Mouse (Mus musculus): ENCODE measurements around the gene Ruvbl2.
"Not testable (repeated sequence)": the region's sequence is repeated elsewhere in the genome, so short reads cannot be mapped to it uniquely, and the experiment has no call there.

Ruvbl2 gene

DNA sequence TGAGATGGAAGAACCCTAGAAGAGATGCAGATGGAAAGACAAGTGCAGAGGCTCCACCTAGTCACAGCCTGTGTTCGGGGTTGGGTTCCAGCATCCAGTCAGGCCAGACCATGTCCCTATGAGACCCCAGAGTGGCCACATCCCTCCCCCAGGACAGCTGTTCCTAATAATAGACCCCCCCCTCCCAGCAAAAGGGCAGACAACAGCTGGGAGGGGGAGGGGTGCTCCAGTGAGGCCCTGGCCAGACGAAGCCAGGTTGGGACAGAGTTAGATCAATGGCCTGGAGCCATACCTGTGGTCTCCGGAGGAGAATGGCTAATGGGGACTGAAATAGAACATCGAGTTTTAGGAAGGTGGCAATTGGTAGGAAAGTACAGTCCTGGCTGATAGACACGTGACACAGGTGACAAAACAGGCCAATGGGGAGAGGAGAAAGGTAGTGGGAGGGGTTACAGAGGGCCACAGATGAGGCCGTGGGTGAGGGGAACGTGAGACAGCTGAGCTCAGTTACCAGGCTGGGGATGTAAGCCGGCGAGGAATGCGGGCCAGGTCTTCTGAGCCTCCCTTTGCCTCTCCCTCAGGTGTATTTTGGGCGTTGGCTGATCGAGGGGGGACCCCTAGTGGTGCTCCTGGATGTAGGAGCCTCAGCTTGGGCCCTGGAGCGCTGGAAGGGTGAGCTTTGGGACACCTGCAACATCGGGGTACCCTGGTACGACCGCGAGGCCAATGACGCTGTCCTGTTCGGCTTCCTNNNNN lies at the start of gene Ruvbl2:
Gene Ruvbl2 (minus strand): TSS at position 576 of the 756 bp plus-strand sequence.
- in situ Hi-C loops (cut with MboI; ENCODE audit: unreplicated experiment in 2 of 2) = no loop called here

DNA sequence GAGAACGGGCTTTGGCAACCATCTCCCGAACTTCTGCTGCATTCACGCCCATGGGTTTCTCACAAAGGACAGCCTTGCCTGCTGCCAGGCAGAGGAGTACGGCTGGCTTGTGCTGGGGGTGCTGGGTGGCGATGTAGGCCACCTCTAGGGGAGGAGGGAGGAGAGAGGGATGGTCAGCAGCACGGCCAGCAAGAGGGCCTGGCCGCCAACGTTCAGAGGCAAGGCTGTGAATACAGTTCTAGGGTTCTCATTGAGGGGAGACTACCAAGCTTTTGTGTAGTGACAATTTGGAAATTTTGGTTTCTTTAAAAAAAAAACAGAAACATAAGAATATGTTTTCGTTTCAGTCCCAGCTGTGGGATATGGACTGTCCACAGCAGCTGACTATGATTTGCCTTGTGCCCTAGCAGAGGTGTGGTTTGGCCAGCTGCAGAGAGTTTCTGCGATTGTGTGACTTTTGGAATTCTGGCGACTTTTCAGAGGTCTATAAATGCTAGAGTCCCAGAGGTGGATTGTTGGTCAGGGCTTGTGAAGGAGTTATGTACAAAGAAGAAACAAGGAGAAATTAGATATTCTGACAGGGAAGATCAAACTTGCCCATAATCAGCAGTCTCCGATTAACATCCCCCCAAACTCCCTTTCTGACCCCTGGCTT lies 49.0 kb upstream of the Ruvbl2 start, which contains the start of gene Gm45808:
Gene Gm45808 (minus strand): TSS at position 51 of the 655 bp plus-strand sequence.
- in situ Hi-C loops (cut with MboI; ENCODE audit: unreplicated experiment in 2 of 2) = no loop called here

DNA sequence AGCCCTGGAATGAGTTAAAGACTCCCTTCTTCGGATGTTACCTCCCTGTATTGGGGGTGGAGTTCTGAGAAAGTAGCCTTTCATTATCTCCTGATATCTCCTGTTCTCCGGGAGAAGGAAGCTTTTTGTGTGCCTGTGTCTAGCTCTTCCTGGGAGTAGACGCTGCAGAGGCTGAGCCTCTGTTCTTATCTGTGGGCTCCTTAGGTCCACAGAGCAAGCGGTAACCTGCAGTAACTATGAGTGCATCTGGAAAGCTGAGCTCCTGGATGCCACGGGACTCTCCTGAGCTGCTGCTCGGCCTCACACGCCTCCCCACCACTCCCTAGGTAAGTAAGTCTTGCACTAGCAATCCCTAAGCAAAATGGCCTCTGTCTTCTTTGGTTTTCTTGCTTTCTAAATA lies 48.3 kb upstream of the Ruvbl2 start:
- in situ Hi-C loops (cut with MboI; ENCODE audit: unreplicated experiment in 2 of 2) = no loop called here

DNA sequence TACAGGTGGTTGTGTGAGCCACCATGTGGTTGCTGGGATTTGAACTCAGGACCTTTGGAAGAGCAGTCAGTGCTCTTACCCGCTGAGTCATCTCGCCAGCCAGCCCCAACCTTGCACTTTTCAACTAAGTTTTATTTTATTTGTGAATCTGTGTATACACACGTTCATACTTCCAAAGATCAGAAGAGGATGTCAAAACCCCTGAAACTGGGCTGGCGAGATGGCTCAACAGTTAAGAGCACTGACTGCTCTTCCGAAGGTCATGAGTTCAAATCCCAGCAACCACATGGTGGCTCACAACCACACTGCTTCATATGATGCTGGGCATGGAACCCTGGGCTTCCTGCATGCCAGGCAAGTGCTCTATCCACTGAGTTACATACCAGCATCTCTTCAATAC lies 47.1 kb upstream of the Ruvbl2 start:
- in situ Hi-C loops (cut with MboI; ENCODE audit: unreplicated experiment in 2 of 2) = not testable (repeated sequence)

DNA sequence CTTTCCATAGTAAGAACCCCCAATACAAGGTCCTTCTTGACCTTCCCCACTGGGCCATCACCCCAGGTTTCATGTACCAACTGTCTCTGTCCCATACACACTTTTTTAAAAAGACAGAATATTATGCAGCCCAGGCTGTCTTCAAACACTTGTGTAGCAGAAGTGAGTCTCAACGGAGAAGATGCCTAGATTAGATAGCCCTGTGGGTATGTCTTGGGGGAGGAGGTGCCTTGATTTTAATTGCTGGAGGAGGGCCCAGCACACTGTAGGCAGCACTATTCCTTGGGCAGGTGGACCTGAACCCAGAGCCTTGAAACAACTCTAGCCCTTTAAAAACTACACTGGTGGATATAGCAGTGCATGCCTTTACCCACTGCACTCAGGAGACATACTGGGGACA lies 44.3 kb upstream of the Ruvbl2 start:
- in situ Hi-C loops (cut with MboI; ENCODE audit: unreplicated experiment in 2 of 2) = no loop called here

DNA sequence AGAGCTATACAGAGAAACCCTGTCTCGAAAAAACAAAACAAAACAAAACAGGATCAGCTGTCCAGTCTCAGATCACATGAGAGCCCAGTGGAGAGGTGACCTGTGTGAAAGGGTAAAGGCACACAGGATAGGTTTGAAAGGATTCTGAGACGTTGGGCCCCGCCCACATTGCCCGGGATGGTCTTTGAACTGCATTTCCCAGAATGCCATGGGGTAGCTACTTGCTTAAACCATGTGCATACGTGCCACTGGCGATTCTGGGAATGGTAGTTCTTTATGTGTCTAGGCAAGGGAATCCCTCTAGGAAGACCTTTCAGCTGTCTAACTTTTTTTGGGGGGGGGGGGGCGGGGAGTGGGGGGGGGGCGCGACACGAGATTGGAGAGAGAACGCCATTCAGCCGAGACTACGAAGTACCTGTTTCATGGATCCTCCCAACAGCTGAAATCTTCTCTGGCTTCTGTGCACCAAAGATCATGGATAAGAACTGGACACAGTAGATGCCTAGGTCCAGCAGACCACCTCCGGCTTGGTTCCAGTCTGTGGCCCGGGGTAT lies 43.6 kb upstream of the Ruvbl2 start, which contains the start of gene Tulp2:
Gene Tulp2 (plus strand): TSS at position 504 of the 554 bp plus-strand sequence.
- in situ Hi-C loops (cut with MboI; ENCODE audit: unreplicated experiment in 2 of 2) = no loop called here

DNA sequence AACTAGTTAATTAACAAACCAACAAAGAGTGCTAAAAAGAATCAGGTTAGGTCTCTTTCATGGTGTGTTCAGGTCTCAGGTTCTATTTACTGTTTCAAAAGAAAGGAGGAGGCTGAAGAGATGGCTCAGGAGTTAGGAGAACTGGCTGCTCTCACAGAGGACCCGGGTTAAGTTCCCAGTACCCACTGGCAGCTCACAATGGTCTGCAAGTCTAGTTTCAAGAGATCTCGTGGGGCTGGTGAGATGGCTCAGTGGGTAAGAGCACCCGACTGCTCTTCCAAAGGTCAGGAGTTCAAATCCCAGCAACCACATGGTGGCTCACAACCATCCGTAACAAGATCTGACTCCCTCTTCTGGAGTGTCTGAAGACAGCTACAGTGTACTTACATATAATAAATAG lies 42.4 kb upstream of the Ruvbl2 start:
- in situ Hi-C loops (cut with MboI; ENCODE audit: unreplicated experiment in 2 of 2) = not testable (repeated sequence)

DNA sequence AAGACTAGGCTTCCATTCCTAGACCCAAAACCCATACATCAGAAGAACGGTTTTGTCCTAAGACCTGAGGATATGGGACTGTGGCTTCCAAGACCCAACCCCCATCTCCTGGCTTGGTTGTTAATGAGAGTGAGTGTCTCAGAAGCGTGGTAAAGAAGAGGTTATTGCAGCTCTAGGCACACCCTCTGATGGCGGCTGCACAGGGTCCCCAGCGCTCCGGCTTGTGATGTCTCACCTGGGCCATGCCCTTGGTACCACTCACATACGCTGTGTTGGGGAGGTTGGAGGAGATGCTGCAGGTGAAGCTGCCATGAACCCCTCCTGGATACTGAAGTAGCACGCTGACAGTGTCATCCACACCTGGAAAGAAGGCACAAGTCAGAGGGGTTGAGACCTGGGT lies 40.9 kb upstream of the Ruvbl2 start:
- in situ Hi-C loops (cut with MboI; ENCODE audit: unreplicated experiment in 2 of 2) = loop anchor here (5.0 kb wide), 3 partner anchors 39 to 84 kb away; partner anchors contain the start of genes Plekha4 (in 1 of the 2) and Ppp1r15a (in 1 of the 2)

DNA sequence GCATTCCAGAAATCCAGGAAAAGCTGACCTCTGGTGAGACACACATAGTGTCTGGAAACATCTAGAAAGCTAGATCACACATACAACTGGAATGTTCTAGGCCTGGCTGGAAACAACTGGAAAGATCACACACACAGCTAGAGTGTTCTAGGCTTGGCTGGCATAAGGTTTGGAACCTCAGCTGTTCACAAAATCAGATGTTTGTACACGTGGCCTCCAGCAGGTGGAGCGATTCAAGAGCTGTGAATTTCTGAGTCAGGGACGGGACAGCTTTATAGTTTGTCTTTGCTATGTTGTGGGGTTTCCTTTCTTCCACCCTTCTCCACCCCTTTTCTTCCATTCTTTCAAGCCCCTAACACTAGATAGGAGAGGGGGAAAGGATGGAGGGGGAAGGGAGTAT lies 39.1 kb upstream of the Ruvbl2 start:
- in situ Hi-C loops (cut with MboI; ENCODE audit: unreplicated experiment in 2 of 2) = loop anchor here (5.0 kb wide), 3 partner anchors 40 to 85 kb away; partner anchors contain the start of genes Plekha4 (in 1 of the 2) and Ppp1r15a (in 1 of the 2)

DNA sequence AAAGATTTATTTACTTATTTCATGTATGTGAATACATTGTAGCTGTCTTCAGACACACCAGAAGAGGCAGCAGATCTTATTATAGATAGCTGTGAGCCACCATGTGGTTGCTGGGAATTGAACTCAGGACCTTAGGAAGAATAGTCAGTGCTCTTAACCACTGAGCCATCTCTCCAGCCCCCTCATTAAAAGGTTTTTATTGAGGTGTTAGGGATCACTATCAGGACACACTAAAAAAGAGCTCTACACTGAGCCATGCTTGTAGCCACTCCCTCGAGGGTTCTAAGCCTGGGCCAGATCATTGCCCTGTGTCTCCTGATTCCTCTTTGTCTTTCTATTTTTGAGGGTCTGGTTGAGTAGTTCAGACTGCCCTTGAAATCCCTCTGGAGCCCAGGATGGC lies 38.6 kb upstream of the Ruvbl2 start:
- in situ Hi-C loops (cut with MboI; ENCODE audit: unreplicated experiment in 2 of 2) = loop anchor here (5.0 kb wide), 3 partner anchors 41 to 86 kb away; partner anchors contain the start of genes Plekha4 (in 1 of the 2) and Ppp1r15a (in 1 of the 2)

DNA sequence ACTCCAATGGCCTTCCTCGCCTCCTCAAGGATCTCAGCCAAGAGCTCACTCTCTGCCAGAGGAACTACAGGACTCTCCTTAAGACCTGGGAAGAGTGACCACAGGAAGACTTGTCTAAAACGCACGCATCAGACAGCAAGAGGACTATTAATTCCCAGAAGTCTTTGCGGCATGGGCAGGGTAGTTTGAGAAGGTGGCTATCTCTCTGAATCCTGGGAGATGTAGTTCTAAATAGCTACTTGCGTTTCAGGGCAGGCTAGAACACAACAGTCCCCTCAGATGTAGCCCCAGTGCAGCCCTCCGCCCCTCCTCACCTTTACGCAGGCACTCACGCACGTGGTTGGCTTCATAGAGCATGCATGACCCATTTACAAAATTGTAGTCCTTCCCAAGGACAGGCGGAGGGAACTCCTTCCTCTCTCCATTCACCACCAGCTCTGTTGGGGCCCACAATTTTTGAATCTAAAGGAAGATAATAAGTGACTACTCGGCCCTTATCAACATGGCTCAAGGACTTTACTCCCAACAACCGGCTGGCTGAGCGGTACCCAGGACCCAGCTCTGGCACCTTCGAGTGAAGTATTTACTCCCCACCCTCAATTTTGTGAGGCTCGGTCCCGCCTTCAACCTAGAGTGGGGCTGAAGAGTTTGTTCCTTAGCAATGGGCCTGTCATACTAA lies 37.5 kb upstream of the Ruvbl2 start:
- in situ Hi-C loops (cut with MboI; ENCODE audit: unreplicated experiment in 2 of 2) = loop anchor here (5.0 kb wide), 3 partner anchors 42 to 87 kb away; partner anchors contain the start of genes Plekha4 (in 1 of the 2) and Ppp1r15a (in 1 of the 2)

DNA sequence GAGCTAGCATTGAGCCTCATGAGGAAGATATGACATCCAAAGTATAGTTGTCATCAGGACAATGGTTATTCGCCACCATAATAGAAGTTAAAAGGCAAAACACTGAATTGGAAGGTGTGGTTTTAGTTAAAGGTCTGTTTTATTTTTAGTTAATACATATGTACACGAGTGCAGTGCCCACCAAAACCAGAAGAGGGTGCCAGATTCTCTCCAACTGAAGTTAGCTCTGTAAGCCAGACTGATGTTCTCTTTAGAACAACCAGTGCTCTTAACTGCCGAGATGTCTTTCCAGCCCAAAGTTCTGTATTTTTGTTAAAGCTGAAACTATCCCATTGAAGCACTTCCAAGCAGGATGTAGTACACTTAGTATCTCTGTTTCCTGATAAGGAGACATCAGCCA lies 33.0 kb upstream of the Ruvbl2 start:
- in situ Hi-C loops (cut with MboI; ENCODE audit: unreplicated experiment in 2 of 2) = loop anchor here in 1 of 2 experiments (25.0 kb wide), 1 partner anchor 216 kb away; the partner anchor contains the start of genes Car11, Ntn5 and Sec1

DNA sequence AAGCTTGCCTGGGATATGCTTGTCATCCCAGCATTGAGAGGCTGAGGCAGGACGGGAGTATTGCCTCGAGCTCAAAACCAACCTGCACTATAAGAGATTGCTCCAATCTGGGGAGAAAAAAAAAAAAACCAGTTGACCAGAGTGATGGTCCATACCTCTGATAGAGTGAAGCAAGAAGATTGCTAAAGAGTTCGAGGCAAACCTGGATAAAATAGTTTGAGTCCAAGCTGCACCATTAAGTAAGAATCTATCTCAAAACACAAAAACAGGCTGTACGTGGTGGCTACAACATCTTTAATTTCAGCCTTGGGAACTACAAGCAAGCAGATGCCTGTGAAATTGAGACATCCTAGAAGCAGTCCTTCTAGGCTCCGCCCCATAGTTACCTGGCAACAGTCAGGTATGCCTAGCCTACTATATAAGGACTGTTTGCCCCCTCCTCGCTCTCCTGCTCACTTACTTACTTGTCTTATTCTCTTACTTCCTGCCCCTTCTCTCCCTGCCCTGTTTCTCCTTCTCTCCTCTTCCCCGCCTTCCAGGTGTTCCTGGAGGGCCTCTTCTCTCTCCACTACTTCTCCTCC lies 29.3 kb upstream of the Ruvbl2 start:
- in situ Hi-C loops (cut with MboI; ENCODE audit: unreplicated experiment in 2 of 2) = loop anchor here in 1 of 2 experiments (25.0 kb wide), 1 partner anchor 220 kb away; the partner anchor contains the start of genes Car11, Ntn5 and Sec1

DNA sequence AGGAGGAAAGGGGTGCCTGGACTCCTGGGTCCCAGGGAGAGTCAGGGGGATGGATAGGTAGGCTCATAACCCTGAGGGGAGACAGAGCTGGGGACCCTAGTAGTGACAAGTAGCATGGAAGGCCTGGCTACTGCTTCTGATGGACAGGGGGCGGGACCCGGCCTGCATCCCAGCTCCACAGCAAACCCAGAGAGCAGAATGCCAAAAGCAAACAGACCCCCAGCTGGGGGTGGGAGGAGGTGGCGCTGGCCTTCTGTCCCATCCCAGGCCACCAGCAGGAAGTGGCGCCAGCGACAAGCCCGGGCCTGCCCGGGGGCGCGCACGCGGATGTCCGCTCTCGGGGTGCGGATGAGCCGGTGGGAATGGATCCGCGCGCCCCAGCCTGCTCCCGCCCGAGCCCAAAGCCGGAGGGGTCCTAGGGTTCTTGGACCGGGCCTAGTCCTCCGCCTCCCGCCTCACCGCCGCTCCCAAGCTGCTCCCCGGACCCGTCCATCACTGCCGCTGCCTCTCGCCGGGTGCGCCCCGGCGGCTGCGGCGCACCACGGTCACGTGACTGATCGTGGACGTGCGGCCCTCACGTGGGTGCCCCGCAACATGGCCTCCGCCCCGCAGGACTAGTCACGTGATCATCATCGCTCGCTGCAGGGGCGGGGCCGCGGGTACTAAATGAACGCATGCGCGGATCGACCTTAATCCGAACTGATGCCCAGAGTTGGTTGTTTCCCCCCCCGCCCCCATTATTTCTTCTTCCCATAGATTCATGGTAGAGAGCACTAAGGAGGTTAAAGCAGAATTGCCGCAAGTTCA lies 28.6 kb upstream of the Ruvbl2 start, which contains the start of gene Bax:
Gene Bax (minus strand): TSS at position 616 of the 807 bp plus-strand sequence.
- in situ Hi-C loops (cut with MboI; ENCODE audit: unreplicated experiment in 2 of 2) = loop anchor here in 1 of 2 experiments (25.0 kb wide), 1 partner anchor 221 kb away; the partner anchor contains the start of genes Car11, Ntn5 and Sec1

DNA sequence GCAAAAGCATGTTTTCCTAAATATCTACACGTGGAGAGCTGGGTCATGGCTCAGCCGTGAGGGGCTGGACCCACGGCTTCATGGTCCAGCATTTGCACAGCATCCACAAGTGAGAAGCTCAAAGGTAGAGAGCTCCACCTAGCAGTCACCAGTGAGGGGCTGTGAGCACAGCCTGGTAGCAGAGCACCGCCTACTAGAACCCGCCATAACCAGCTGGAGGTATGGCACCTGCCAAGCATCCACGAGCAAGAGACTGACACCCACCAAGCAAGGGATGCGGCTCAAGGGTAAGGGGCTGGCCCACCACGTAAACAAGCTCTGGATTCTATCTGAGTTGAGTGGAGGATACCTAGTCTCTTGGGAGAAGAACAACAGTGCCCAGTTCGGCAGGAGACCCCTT lies 27.7 kb upstream of the Ruvbl2 start:
- in situ Hi-C loops (cut with MboI; ENCODE audit: unreplicated experiment in 2 of 2) = loop anchor here in 1 of 2 experiments (25.0 kb wide), 1 partner anchor 222 kb away; the partner anchor contains the start of genes Car11, Ntn5 and Sec1

DNA sequence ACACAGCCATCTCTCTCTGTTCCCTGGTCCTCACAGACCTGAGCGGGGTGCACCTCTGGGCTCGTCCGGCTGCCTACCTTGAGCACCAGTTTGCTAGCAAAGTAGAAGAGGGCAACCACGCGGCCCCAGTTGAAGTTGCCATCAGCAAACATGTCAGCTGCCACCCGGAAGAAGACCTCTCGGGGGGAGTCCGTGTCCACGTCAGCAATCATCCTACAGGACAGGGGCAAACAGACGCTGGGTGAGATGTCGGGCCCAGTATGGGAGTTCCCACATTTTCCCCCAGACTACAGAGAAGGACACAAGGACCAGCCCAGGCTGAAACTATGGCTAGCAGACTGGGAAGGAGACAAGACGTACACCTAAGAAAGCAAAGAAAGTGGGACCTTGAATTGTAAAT lies 27.2 kb upstream of the Ruvbl2 start:
- in situ Hi-C loops (cut with MboI; ENCODE audit: unreplicated experiment in 2 of 2) = loop anchor here in 1 of 2 experiments (25.0 kb wide), 1 partner anchor 222 kb away; the partner anchor contains the start of genes Car11, Ntn5 and Sec1

DNA sequence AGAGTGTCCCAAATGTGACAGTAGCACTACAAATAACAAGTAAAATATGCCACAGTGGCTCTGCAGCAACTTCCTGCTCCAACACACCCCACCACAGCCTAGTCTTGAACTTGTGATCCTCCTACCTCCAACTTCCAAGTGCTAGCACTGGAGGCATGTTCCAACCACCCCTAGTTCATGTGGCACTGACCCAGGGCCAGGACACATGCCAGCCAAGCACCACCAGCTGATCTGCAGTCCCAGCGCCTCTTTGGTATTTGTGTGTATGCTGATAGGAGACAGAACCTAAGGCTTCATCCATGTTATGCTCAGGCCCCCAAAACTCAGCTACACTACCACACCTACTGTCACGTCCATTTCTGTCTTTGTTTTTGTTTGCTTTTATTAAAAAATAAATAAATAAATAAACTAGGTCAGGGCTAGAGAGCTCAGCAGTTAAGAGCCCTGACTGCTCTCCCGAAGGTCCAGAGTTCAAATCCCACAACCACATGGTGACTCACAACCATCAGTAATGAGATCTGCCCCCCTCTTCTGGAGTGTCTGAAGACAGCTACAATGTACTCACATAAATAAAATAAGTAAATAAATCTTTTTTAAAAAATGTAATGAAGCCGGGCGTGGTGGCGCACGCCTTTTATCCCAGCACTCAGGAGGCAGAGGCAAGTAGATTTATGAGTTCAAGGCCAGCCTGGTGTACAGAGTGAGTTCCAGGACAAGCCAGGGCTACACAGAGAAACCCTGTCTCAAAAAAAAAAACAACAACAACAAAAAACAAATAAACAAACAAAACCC lies 26.3 kb upstream of the Ruvbl2 start:
- in situ Hi-C loops (cut with MboI; ENCODE audit: unreplicated experiment in 2 of 2) = loop anchor here in 1 of 2 experiments (25.0 kb wide), 1 partner anchor 223 kb away; the partner anchor contains the start of genes Car11, Ntn5 and Sec1

DNA sequence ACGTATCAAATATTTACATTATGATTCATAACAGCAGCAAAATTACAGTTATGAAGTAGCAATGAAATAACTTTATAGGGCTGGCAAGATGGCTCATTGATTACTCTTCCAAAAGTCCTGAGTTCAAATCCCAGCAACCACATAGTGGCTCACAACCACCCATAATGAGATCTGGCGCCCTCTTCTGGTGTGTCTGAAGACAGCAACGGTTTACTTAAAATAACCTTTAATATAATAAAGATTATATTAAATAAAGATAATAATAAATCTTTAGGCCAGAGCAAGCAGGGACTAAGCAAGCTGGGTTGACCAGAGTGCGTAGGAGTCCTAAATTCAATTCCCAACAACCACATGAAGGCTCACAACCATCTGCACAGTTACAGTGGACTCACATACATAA lies 25.0 kb upstream of the Ruvbl2 start:
- in situ Hi-C loops (cut with MboI; ENCODE audit: unreplicated experiment in 2 of 2) = loop anchor here in 1 of 2 experiments (25.0 kb wide), 1 partner anchor 224 kb away; the partner anchor contains the start of genes Car11, Ntn5 and Sec1
